Mouse (Mus musculus) Patski (cell line): Measurements from ENCODE around the gene Smap1. TPM values are rescaled to one million over a fixed set of nuclear protein-coding genes. Genes with fewer than 3 reads are reported as not detected.

ENCODE experiments used
- ATAC-seq: fragments of 100-300 bp; one replicate; pipeline ENCODE4 v1.8.0; 2021
- CTCF ChIA-PET: fragments of 350-600 bp; sonication (Branson Sonifier 250); formaldehyde crosslinking; loops from one replicate; lab custom pipeline; 2022; ENCODE audit warnings: inconsistent platforms; lab: Charles Lee
- POLR2A ChIA-PET: fragments of 350-600 bp; sonication (Branson Sonifier 250); formaldehyde crosslinking; loops from one replicate; lab custom pipeline; 2022; ENCODE audit warnings: antibody characterized with exemption, inconsistent platforms; lab: Charles Lee
- DNase-seq: peaks from one replicate; pipeline ENCODE4 v3.0.0-alpha.2; 2011; ENCODE audit warnings: low read depth, low spot score
- H3K27me3 ChIP-seq: fragments of 371-371 bp; one replicate; pipeline ENCODE4 v1.5.1; 2021
- CTCF ChIP-seq: fragments of 100-300 bp; IDR thresholded peaks from one replicate; pipeline ENCODE4 v1.5.1; 2021
- in situ Hi-C: fragments of 300-500 bp; cut with MboI; formaldehyde crosslinking; loops from 3 replicates; pipeline ENCODE4 v1.11.1; 2018; ENCODE audit warnings: low pct_unique_long_range_greater_than_20kb, mixed read lengths
- polyA plus RNA-seq: library from polyadenylated mRNA; unstranded; gene quantifications from one replicate; pipeline ENCODE4 v1.2.3, GENCODE M21; 2021

Gene Smap1
- polyA plus RNA-seq, 1 experiment from 2014 or later: 70.6 TPM

DNA sequence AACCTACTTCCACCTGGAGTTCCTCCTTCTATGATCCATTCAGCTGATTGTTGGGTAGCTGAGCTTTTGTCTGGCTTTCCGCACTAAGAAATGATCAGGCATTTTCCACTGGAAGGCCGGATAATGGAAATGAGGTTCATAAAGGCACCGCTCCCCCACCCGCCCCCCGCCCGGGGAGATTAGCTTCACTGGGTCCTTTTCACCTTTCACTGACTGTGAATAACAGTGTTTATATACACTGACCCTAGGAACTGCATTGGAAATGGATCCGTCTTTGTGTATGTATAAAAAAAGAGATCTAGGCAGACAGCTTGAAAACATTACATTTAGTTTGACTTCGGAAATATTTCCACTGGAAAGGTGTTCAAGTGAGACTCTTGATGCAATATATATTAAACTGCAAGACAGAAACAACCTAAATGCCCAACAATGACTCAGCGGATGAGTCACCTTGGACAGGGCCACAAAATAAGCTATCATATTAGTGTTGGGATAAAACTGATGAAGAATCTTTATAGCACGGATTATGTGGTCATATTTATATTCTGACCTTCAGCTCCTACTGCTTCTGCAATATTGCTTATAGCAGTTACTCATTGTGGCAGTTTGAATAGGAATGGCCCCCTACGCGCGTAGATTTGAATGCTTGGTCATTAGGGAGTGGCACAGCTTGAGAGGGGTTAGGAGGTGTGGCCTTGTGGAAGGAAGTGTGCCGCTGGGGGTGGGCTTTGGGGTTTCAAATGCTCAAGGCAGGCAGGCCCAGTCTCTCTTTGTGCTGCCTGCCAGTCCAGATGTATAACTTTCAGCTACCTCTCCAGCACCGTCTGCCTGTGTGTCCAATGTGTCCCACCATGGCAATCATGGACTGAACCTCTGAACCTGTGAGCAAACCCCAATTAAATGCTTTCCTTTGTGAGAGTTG is 26.9 kb upstream of the Smap1 start:
- ChIA-PET POLR2A (no interaction called here), CTCF (no interaction called here)
- TF ChIP-seq CTCF: no peak
- no peak for ATAC-seq
- H3K27me3 ChIP-seq: no peaks in the 10 kb centered on the region
- no peak for DNase-seq
- in situ Hi-C loops: no loop called here

DNA sequence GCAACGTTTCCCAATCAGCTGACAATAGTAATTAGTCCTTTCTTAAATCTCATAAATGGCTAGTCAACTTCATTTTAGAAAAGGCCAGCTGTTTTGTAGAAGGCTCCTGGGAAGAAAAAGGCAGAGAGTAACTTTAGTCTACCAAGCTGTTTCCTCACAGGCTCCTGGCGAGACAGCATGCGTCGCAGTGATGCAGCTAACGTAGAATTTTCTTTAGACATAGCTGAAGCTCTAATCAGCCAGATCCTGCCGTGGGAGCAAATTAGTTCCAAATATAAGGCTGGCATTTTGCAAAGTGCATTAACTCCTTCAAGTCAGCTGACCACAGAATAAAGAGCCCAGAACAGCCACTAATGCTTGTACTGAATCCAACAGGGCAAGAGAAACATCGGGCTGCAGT is 26.2 kb upstream of the Smap1 start:
- ChIA-PET CTCF (no interaction called here), POLR2A (no interaction called here)
- no peak for DNase-seq
- TF ChIP-seq CTCF: no peak
- no peaks in the 10 kb centered on the region for H3K27me3 ChIP-seq
- in situ Hi-C loops: no loop called here
- ATAC-seq: no peak

DNA sequence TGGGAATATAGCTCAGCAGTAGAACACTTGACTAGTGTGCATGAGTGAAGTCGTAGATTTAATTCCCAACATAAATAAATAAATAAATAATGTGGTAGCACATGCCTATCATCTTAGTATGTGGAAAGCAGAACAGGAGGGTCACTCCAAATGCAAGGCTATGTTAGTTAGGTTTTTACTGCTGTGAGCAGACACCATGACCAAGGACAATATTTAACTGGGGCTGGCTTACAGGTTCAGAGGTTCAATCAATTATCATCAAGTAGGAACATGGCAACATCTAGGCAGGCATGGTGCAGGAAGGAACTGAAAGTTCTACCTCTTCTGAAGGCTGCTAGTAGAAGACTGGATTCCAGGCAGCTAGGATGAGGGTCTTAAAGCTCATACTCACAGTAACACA is 22.0 kb upstream of the Smap1 start:
- no peaks in the 10 kb centered on the region for H3K27me3 ChIP-seq
- ChIA-PET CTCF (no interaction called here), POLR2A (interaction anchor here (0.7 kb wide), 1 partner anchor 62 kb away, joined by 4 read pairs; no protein-coding TSS in a partner anchor)
- no peak for TF ChIP-seq CTCF
- in situ Hi-C loops: no loop called here
- ATAC-seq (no peak), DNase-seq (no peak)

DNA sequence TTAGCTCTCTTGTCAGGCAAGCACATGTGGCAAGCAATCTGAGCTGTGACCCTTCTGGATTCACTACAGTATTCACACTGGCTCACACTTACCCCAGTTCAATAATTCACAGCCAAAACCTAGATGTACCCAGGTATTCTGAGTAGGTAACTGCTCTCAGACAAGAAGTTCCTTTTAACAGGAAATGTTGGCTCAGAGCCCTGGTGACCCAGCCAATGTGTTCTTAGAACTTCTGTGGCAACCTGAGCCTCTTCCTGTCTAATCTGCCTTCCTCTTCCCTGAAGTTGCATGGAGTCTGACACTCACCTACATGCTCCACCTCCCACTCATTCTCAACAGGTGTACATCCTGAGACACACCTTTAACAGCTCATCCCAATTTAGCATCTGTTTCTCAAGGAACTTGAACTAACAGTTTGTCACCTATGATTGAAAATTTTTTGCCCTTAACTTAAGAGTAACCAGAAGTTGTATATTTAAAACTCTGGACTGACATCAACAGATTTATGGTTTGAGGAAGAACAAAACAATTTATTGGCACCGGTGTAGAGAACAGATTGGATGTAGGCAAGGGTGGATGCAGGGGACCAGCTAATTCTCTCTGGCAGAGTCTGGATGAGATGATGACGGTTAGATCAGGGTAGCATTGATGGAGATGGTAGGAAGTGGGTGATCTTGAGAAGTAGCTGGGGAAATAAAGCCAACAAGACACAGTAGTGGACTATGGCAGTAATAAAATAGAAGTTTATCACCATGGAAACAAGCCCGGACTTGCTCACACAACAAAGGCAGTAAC is 21.2 kb upstream of the Smap1 start:
- POLR2A ChIA-PET: no interaction called here
- no peak for ATAC-seq

DNA sequence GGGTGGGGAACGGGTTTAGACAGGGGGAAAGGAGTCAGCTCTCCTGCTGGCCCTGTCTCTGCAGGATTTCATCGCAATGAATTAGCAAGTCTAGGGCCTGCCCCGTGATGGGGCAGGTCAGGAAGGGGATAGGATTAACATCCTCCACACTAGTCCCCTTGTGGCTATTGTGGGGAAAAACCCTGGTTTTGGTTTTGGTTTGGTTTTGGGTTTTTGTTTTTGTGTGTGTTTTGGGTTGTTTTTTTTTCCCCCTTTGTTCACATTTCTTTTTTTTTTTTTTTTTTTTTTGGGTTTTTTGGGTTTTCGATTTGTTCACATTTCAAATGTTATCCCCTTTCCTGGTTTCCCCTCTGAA is 13.3 kb upstream of the Smap1 start:
- in situ Hi-C loops: no loop called here

More for the DNA sequence above, 21.2 kb upstream of the Smap1 start:
- CTCF ChIA-PET: interaction anchor here (1.3 kb wide), 1 partner anchor 16 kb away, joined by 4 read pairs; no protein-coding TSS in a partner anchor
- DNase-seq: no peak
- H3K27me3 ChIP-seq: no peaks in the 10 kb centered on the region
- TF ChIP-seq CTCF: no peak
- in situ Hi-C loops: no loop called here

DNA sequence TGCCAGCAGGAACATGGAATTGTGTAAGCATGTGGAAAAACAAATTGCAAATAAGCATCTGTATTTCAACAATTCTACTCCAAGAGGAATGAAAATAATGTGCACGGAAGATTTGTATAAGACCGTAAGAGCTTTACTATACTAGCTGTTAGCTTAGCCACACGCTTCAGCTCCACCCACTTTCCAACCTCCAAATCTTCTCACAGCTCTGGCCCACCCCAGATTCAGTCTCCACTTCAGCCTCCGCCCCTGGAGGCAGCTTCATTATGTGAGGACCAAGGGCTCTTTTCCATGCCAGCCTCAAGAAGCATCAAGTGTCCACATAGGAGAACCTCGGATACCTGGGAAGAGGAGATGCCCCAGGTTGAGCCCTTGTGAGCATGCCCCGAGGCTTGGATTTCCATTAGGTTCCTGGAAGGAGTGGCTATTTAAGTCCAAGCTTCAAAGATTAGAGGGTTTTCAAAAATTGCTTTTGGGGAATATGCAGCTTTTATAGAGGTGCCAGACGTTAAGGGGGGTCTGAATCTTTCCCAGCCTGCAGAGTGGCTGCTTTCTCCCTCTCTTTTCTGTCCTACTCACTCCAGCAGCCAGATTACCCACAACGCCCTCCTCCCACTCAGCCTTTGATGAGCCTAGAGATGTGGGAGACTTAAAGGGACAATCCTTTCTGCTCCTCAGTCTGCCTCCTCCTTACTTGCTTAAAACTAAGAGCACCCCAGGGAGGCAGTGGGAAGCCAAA is 12.7 kb upstream of the Smap1 start:
- CTCF ChIA-PET: no interaction called here
- no peaks in the 10 kb centered on the region for H3K27me3 ChIP-seq
- DNase-seq: no peak
- in situ Hi-C loops: no loop called here
- no peak for TF ChIP-seq CTCF
- POLR2A ChIA-PET: no interaction called here
- ATAC-seq: no peak

More for the DNA sequence above, 13.3 kb upstream of the Smap1 start:
- ATAC-seq: no peak
- no peak for TF ChIP-seq CTCF
- CTCF ChIA-PET: no interaction called here
- POLR2A ChIA-PET: no interaction called here
- no peaks in the 10 kb centered on the region for H3K27me3 ChIP-seq
- no peak for DNase-seq

DNA sequence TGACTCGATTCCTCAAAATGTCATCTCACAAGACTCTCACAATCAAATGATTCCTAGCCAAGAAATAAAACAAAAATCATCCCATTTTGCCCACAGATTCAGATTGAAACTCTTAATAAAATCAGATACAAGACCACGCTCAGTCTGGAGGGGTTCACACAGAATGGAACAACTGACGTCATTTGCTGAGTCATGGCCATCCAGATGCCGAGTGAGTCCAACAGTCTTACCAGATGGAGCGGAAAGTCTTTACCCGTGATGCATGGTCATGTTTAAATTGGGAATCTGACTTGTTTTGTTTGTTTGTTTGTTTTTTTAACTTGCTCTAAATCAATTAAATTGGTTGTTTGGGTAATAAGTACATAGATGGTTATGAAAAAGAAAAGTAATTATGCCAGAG is 7.3 kb upstream of the Smap1 start:
- POLR2A ChIA-PET: no interaction called here
- no peak for TF ChIP-seq CTCF
- in situ Hi-C loops: no loop called here
- CTCF ChIA-PET: no interaction called here
- ATAC-seq: no peak
- H3K27me3 ChIP-seq: no peaks in the 10 kb centered on the region
- DNase-seq: no peak

DNA sequence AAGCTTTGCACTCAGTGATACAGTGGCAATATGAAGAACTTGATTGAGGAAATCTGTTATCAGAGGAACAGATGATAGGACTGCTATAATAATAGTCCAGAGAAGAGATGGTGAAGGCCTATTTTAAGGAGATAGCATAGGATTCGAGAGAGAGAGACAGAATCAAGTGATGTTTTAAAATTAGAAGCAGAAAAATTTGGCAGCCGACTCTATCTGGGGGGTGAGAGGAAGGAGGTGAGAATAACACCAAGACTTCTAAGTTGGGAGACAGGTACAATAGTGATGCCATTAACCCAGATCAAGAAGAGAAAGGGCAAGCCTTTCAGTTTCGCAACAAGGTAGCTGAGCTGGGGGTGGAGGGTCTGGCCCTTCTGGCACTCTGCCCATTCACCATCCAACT is 6.3 kb upstream of the Smap1 start:
- DNase-seq (no peak), ATAC-seq (no peak)
- H3K27me3 ChIP-seq: no peaks in the 10 kb centered on the region
- in situ Hi-C loops: no loop called here
- no peak for TF ChIP-seq CTCF
- ChIA-PET POLR2A (no interaction called here), CTCF (interaction anchor here (0.7 kb wide), 1 partner anchor 12 kb away, joined by 3 read pairs; no protein-coding TSS in a partner anchor)

DNA sequence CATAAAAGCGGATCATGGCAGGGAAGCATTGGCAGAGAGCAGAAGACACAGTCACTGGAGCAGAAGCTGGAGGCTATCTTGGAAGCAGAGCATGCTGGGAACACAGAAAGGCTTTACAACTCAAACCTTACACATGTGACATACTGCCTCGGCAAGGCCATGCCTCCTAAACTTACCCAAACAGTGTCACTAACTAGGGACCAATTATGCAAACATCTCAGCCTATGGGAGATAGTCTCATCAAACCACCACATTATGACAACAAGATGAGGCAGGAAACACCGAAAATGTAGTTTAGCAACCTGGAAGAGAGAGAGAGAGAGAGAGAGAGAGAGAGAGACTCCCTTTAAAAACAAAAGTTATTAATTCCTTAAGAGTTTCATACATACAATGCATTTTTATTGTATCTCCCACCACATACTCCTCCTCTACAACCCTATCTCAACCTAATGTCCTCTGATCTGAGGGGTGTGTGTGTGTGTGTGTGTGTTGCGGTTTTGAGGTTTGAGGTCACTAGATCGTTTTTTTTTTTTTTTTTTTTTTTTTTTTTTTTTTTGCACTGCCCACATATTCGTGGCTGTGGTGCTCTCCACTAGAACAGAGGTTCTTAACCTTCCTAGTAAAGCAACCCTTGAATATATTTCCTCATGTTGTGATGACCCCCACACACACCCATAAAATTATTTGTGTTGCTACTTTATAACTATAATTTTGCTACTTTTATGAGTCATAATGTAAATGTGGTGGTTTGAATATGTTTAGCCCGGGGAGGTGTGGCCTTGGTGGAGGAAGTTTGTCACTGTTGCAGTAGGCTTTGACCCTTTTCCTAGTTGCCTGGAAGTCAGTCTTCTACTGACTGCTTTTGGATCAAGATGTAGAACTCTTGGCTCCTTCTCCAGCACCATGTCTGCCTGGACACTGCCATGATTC is 1.9 kb upstream of the Smap1 start:
- DNase-seq (no peak), ATAC-seq (no peak)
- CTCF ChIA-PET: no interaction called here
- H3K27me3 ChIP-seq: no peaks in the 10 kb centered on the region
- no peak for TF ChIP-seq CTCF
- in situ Hi-C loops: loop anchor here (5.0 kb wide), 1 partner anchor 83 kb away; the partner anchor contains the start of gene Sdhaf4
- POLR2A ChIA-PET: no interaction called here

DNA sequence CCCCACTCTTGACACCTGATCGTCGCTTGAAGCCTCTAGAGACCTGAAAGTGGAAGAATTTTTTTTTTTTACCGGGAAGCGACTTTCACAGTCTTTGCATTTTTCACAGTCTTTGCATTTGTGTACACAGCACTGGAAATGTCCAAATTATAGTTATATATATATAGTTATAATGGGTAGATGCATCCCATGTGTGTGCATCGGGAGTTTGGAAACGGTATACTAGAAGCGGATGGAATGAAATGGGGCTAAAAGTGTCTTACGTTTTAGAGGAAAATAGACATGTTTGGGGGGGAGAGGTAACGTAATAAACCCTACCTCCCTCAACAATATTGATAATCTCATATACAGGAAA is 390 bp upstream of the Smap1 start:
- ATAC-seq (no peak), DNase-seq (no peak)
- CTCF ChIA-PET: no interaction called here
- TF ChIP-seq CTCF: no peak
- in situ Hi-C loops: loop anchor here (5.0 kb wide), 1 partner anchor 85 kb away; the partner anchor contains the start of gene Sdhaf4
- H3K27me3 ChIP-seq: no peaks in the 10 kb centered on the region
- POLR2A ChIA-PET: no interaction called here
